Mouse (Mus musculus): Measurements from ENCODE around the gene Gm5799.
"Not testable (repeated sequence)": the region's sequence is repeated elsewhere in the genome, so short reads cannot be mapped to it uniquely, and the experiment has no call there.

Gene Gm5799
- long read RNA-seq, experiment 1: 0 reads
- long read RNA-seq, experiment 2: 0 reads

GRCm38 (mm10) chr14:43543276-43543675, at the start of gene Gm5799:
Gene Gm5799, plus strand, starts transcription at chr14:43543576.
- intact Hi-C loops (cut with DNase I): not testable (repeated sequence)

- intact Hi-C loops (cut with DNase I): not testable (repeated sequence)
Observed at GRCm38 (mm10) chr14:43531052-43532010, 12.0 kb upstream of the Gm5799 start.

- intact Hi-C loops (cut with DNase I): not testable (repeated sequence)
Observed at GRCm38 (mm10) chr14:43532011-43532383, 11.4 kb upstream of the Gm5799 start.

GRCm38 (mm10) chr14:43532387-43532786, 11.0 kb upstream of the Gm5799 start:
- intact Hi-C loops (cut with DNase I): not testable (repeated sequence)

- intact Hi-C loops (cut with DNase I): not testable (repeated sequence)
Observed at GRCm38 (mm10) chr14:43538144-43538543, 5.2 kb upstream of the Gm5799 start.

- intact Hi-C loops (cut with DNase I): not testable (repeated sequence)
Observed at GRCm38 (mm10) chr14:43546281-43546680, 2.9 kb downstream of the Gm5799 start.

- intact Hi-C loops (cut with DNase I): not testable (repeated sequence)
Observed at GRCm38 (mm10) chr14:43552271-43552670, 8.9 kb downstream of the Gm5799 start.

- intact Hi-C loops (cut with DNase I): not testable (repeated sequence)
Observed at GRCm38 (mm10) chr14:43577969-43578368, 34.6 kb downstream of the Gm5799 start.

GRCm38 (mm10) chr14:43579046-43579445, 35.7 kb downstream of the Gm5799 start, which contains the start of gene Gm17654:
Gene Gm17654, minus strand, starts transcription at chr14:43579146.
- intact Hi-C loops (cut with DNase I): not testable (repeated sequence)
